Mouse (Mus musculus) cortical plate, adult 2 months (tissue): ENCODE results near the gene Tppp2. TPM values are rescaled to one million over a fixed set of nuclear protein-coding genes. Genes with fewer than 3 reads are reported as not detected.

Experiments
- H3K27ac ChIP-seq: fragments of 200-500 bp; 2 replicates; pipeline ENCODE4 v1.5.1; 2012; ENCODE audit warnings: low read length, control low read depth, inconsistent platforms; ENCODE audit not compliant: insufficient read depth
- H3K4me1 ChIP-seq: fragments of 200-500 bp; 2 replicates; pipeline ENCODE4 v1.6.1; 2011; ENCODE audit warnings: low read length; ENCODE audit not compliant: control insufficient read depth, insufficient read depth
- H3K4me3 ChIP-seq: fragments of 200-500 bp; 2 replicates; pipeline ENCODE4 v1.5.1; 2011; ENCODE audit warnings: mild to moderate bottlenecking, low read length, control low read depth; ENCODE audit not compliant: insufficient read depth
- CTCF ChIP-seq: fragments of 200-500 bp; IDR thresholded peaks from 2 replicates; pipeline ENCODE4 v1.5.1; 2011; ENCODE audit warnings: mild to moderate bottlenecking, control low read depth, low read length; ENCODE audit not compliant: insufficient read depth; ENCODE audit errors: extremely low read depth
- POLR2A ChIP-seq: fragments of 200-500 bp; IDR thresholded peaks from 2 replicates; pipeline ENCODE4 v1.6.1; 2011; ENCODE audit warnings: mild to moderate bottlenecking, low read length, control low read depth; ENCODE audit not compliant: insufficient read depth; ENCODE audit errors: extremely low read depth
- polyA plus RNA-seq: library from polyadenylated mRNA; depleted of rRNA; stranded (reverse); fragments of >200 nt; gene quantifications from 2 replicates; pipeline ENCODE4 v1.2.3, GENCODE M21; 2012; rRNA removed

Tppp2 gene
- polyA plus RNA-seq = not detected in 2 replicates

- no peak for TF ChIP-seq POLR2A
- no peak for TF ChIP-seq CTCF
- H3K27ac ChIP-seq = no peak within 1 kb of the TSS
- no peak within 1 kb of the TSS for H3K4me3 ChIP-seq
- peaks cover 4% of the 10 kb centered on the region; the same call in 1 of the 2 replicates for H3K4me1 ChIP-seq
These were observed at the start of gene Tppp2 for GRCm38 (mm10) chr14:51918125-51918524. Gene Tppp2, plus strand, starts transcription at chr14:51918425.

- H3K4me3 ChIP-seq = no peak overlapping the region
- H3K27ac ChIP-seq = no peak overlapping the region
- no peak for TF ChIP-seq CTCF
- no peak for TF ChIP-seq POLR2A
- H3K4me1 ChIP-seq = no peaks in the 10 kb centered on the region
These were observed 47.5 kb upstream of the Tppp2 start for GRCm38 (mm10) chr14:51870756-51871155.

- Histone ChIP-seq H3K4me1 (no peaks in the 10 kb centered on the region), H3K27ac (no peak overlapping the region), H3K4me3 (no peak overlapping the region)
- no peak for TF ChIP-seq POLR2A
- no peak for TF ChIP-seq CTCF
These were observed 46.5 kb upstream of the Tppp2 start for GRCm38 (mm10) chr14:51871741-51872140.

GRCm38 (mm10) chr14:51877517-51877916, 40.7 kb upstream of the Tppp2 start:
- TF ChIP-seq POLR2A = no peak
- TF ChIP-seq CTCF = no peak
- Histone ChIP-seq H3K27ac (no peak overlapping the region), H3K4me1 (no peaks in the 10 kb centered on the region), H3K4me3 (no peak overlapping the region)

- TF ChIP-seq POLR2A (no peak), CTCF (peak; percentile 28; the same call in 1 of the 2 replicates)
- H3K27ac ChIP-seq = no peak overlapping the region
- H3K4me3 ChIP-seq = peak overlapping the region; percentile 77; the same call in 1 of the 2 replicates
- no peaks in the 10 kb centered on the region for H3K4me1 ChIP-seq
These were observed 34.6 kb upstream of the Tppp2 start for GRCm38 (mm10) chr14:51883527-51884030.

GRCm38 (mm10) chr14:51884031-51884544, 34.1 kb upstream of the Tppp2 start:
- TF ChIP-seq CTCF (no peak), POLR2A (no peak)
- H3K4me3 ChIP-seq = peak overlapping the region; percentile 77; the same call in 1 of the 2 replicates
- H3K27ac ChIP-seq = no peak overlapping the region
- H3K4me1 ChIP-seq = no peaks in the 10 kb centered on the region

GRCm38 (mm10) chr14:51884598-51885331, 33.5 kb upstream of the Tppp2 start, which contains the start of gene Mettl17:
Gene Mettl17, plus strand, starts transcription at chr14:51884842.
- Histone ChIP-seq H3K4me1 (no peaks in the 10 kb centered on the region), H3K27ac (no peak within 1 kb of the TSS), H3K4me3 (peak within 1 kb of the TSS; percentile 77)
- TF ChIP-seq POLR2A (peak; percentile 70), CTCF (no peak)

GRCm38 (mm10) chr14:51886051-51886450, 32.2 kb upstream of the Tppp2 start:
- H3K27ac ChIP-seq = no peak overlapping the region
- H3K4me3 ChIP-seq = peak overlapping the region; percentile 77; the same call in 1 of the 2 replicates
- no peaks in the 10 kb centered on the region for H3K4me1 ChIP-seq
- TF ChIP-seq CTCF = no peak

- H3K4me3 ChIP-seq = no peak overlapping the region
- TF ChIP-seq POLR2A = no peak
- no peak for TF ChIP-seq CTCF
These were observed 28.4 kb upstream of the Tppp2 start for GRCm38 (mm10) chr14:51889833-51890232.

More at GRCm38 (mm10) chr14:51889833-51890232, 28.4 kb upstream of the Tppp2 start:
- Histone ChIP-seq H3K4me1 (no peaks in the 10 kb centered on the region), H3K27ac (no peak overlapping the region)
